Mouse (Mus musculus) limb, embryonic 12.5 days (tissue): ENCODE results near the gene Rassf5. TPM values are rescaled to one million over a fixed set of nuclear protein-coding genes. Genes with fewer than 3 reads are reported as not detected.
"Not testable (repeated sequence)": the region's sequence is repeated elsewhere in the genome, so short reads cannot be mapped to it uniquely, and the experiment has no call there.

Experiments
- ATAC-seq: fragments of 200-750 bp; cut with Nextera tagmentation; 2 replicates; pipeline ENCODE4 v1.8.0; 2017; ENCODE audit warnings: low read depth, moderate TSS enrichment; ENCODE audit not compliant: insufficient number of reproducible peaks, insufficient read depth, low FRiP score, low TSS enrichment
- H3K27ac ChIP-seq: fragments of 300-500 bp; sonication (generic); 2 replicates; pipeline ENCODE4 v1.5.1; 2016; ENCODE audit warnings: mild to moderate bottlenecking, moderate library complexity
- H3K27me3 ChIP-seq: fragments of 300-500 bp; sonication (generic); 2 replicates; pipeline ENCODE4 v1.6.1; 2016; ENCODE audit warnings: mild to moderate bottlenecking, moderate library complexity
- H3K36me3 ChIP-seq: fragments of 300-500 bp; sonication (generic); 2 replicates; pipeline ENCODE4 v1.6.1; 2016; ENCODE audit warnings: mild to moderate bottlenecking, moderate library complexity
- H3K4me1 ChIP-seq: fragments of 300-500 bp; sonication (generic); replicated peaks from 2 replicates; pipeline ENCODE4 v1.6.1; 2016
- H3K4me2 ChIP-seq: fragments of 300-500 bp; sonication (generic); 2 replicates; pipeline ENCODE4 v1.6.1; 2016; ENCODE audit warnings: mild to moderate bottlenecking, moderate library complexity
- H3K4me3 ChIP-seq: fragments of 300-500 bp; sonication (generic); replicated peaks from 2 replicates; pipeline ENCODE4 v1.5.1; 2016; ENCODE audit warnings: mild to moderate bottlenecking
- H3K9ac ChIP-seq: fragments of 300-500 bp; sonication (generic); replicated peaks from 2 replicates; pipeline ENCODE4 v1.6.1; 2016; ENCODE audit warnings: mild to moderate bottlenecking, moderate library complexity
- H3K9me3 ChIP-seq: fragments of 300-500 bp; sonication (generic); 2 replicates; pipeline ENCODE4 v1.6.1; 2016; ENCODE audit warnings: mild to moderate bottlenecking, moderate library complexity
- WGBS: fragments of 180-500 bp; shearing (Covaris S2); methylation state at CpG from one replicate; pipeline ENCODE4 v1.1.7; 2016; 5-methylcytosine and 5-hydroxymethylcytosine counted together
- polyA plus RNA-seq: library from polyadenylated mRNA; unstranded; fragments of >200 nt; fragmentation: Nextera tagmentation; extraction: Ambion mirVana; gene quantifications from 2 replicates; pipeline ENCODE4 v1.2.1, GENCODE M21; 2016

Gene Rassf5
- polyA plus RNA-seq, 1 experiment from 2014 or later: 1.3 TPM

DNA sequence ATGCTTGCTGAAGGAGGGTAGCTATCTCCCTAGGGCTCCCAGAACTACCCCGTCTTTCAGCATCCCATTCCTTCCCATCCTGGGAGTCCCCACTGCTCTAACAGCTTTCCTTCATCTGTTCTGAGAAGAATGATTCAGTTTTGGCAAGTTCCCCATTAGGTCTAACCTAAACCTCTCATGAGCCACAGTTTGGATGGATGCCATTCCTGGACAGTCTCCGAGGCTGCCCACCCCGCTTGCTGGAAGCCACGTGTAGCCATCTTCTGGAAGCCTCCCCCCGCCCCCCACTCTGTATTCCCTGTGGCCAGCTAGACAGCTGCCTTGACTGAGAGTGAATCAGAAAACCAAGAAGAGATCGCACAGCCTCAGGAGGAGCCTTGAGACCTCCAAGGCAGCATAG, 12.2 kb upstream of the Rassf5 start:
- H3K4me3 ChIP-seq: no peak overlapping the region
- H3K36me3 ChIP-seq: no peaks in the 10 kb centered on the region
- peaks cover 6% of the 10 kb centered on the region; the same call in 1 of the 2 replicates for H3K4me1 ChIP-seq
- peaks cover 6% of the 10 kb centered on the region; the same call in 1 of the 2 replicates for H3K27me3 ChIP-seq
- no peak overlapping the region for H3K27ac ChIP-seq
- no peak overlapping the region for H3K9ac ChIP-seq
- ATAC-seq: no peak
- 80% methylated on average over 6 of the region's 6 CpGs for WGBS
- no peak overlapping the region for H3K4me2 ChIP-seq
- H3K9me3 ChIP-seq: no peaks in the 10 kb centered on the region

DNA sequence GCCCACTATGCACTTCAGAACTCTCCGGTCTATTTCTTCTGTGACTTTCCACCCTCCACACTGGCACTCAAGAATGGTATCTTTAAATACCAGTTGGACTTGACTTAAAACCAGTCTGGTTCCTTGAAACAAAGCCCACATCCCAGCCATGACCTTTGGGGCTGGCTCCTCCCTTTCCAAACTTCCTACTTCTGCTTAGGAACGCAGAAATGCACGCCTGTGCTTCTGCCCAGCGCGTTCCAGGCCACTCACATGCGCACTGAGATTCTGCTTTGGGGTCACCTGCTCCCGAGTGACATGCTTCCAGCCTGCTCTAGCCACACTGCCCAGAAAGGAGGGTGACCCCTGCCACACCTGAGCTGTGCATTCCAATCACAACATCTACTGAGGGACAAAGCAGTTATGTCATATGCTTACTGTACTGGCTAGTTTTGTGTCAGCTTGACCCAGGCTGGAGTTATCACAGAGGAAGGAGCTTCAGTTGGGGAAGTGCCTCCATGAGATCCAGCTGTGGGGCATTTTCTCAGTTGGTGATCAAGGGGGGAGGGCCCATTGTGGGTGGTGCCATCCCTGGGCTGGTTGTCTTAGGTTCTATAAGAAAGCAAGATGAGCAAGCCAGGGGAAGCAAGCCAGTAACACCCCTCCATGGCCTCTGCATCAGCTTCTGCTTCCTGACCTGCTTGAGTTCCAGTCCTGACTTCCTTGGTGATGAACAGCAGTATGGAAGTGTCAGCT, 7.6 kb upstream of the Rassf5 start:
- not testable (repeated sequence) for H3K4me1 ChIP-seq, H3K4me3 ChIP-seq, H3K36me3 ChIP-seq, H3K27ac ChIP-seq, H3K9ac ChIP-seq, ATAC-seq, H3K9me3 ChIP-seq, H3K4me2 ChIP-seq
- H3K27me3 ChIP-seq: peaks cover 15% of the 10 kb centered on the region
- 83% methylated on average over 7 of the region's 7 CpGs for WGBS

DNA sequence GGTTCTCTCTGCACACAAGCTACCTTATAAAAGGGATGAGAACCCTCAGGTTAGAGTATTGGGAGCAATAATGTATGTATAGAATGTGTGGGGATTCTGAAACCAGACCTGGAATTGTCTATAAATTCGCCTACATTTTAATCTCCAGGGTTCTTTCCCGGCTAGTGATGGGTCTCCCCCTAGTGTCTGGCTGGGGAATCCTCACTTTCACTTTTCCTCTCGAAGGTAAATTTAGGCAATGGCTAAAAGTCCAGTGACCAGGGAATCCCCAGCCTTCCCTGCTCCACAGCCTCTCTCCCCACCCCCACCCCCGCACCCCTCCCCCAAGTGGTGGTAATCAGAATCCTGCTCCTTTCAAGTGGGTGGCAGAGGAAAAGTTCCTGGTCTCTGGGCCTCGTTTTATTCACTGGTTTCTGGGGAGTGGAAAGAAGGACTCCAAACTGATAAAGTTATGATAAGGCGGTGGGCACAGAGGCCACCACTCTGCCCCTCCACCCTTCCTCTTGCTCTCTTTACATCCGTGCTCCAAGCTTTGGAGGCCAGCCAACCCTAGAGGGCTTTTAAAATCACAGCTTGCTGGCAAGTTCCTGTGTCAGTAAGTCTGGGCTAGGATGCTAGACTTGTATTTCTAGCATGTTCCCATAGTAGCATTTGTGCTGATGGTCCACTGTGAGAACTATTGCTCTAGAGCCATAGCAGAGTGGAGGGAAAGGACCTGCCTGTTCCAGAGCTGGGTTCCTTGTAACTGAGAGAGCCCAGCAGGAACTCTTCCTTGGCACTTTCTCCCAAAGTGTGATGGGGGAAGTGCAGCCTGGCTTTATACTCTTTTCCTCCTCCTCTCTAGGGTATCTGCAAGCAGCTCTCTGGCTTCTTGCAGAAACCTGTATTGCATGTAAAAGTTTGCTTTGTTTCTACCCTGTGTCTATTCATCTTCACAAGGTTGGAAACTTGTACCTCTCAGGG, 1.7 kb upstream of the Rassf5 start:
- no peak overlapping the region for H3K27ac ChIP-seq
- H3K36me3 ChIP-seq: no peaks in the 10 kb centered on the region
- peaks cover 17% of the 10 kb centered on the region for H3K4me1 ChIP-seq
- H3K9me3 ChIP-seq: no peaks in the 10 kb centered on the region
- H3K9ac ChIP-seq: no peak overlapping the region
- peaks cover 68% of the 10 kb centered on the region for H3K27me3 ChIP-seq
- 14% methylated on average over 7 of the region's 7 CpGs for WGBS
- ATAC-seq: no peak
- H3K4me3 ChIP-seq: no peak overlapping the region; the same call in 1 of the 2 replicates
- H3K4me2 ChIP-seq: peak overlapping the region; percentile 41

DNA sequence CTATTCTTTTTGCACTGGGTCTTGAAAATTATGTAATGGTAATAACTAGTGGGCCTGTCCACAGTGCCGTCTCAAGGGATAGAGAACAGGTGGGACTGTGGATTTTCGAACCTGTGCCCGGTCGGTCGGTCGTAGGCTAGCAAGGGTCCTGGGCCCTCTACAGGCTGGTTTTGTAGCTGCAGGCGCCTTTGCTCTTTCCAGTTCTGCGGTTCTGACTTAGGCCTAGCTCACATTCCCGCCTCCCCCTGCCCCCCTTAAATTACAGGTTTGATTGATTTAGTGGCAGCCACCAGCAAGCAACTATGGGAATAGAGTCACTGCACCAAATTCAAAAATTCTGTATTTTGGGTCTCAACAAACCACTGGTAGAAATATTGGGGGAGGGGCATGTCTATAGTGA, 868 bp upstream of the Rassf5 start:
- peak; percentile 41; the same call in 1 of the 2 replicates for ATAC-seq
- 3% methylated on average over 9 of the region's 9 CpGs for WGBS
- Histone ChIP-seq H3K9me3 (no peaks in the 10 kb centered on the region), H3K36me3 (no peaks in the 10 kb centered on the region), H3K4me1 (peaks cover 17% of the 10 kb centered on the region), H3K27ac (no peak overlapping the region), H3K4me3 (peak overlapping the region; percentile 66), H3K4me2 (peak overlapping the region; percentile 96), H3K27me3 (peaks cover 76% of the 10 kb centered on the region), H3K9ac (no peak overlapping the region)

DNA sequence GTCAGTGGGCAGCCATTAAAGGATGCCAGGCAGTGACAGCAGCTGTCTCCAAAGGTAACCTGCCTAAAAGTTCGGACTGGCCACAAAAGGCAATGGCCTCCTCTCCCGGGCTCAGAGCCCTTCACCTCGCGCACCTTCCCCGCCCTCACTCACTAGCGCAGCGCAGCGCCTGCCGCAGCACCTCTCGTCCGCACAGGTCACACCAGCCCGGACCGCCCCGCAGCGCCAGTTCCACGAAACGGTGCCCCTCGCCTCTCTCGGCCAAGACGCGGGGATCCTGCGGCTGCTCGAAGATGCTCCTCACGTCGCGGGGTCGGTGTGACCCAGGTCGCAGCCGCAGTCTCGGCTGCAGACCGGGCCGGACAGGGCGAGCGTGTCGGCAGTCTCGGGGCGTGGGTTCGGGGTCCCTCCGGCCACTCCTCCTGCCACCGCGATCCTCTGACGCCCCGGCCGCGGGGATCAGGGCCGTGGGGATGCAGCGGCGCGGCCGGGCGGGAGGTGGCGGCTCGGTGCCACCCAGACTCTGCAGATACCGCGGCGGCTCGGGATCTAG, 446 bp downstream of the Rassf5 start:
- WGBS: under 1% methylated on average over 57 of the region's 57 CpGs
- H3K9me3 ChIP-seq: no peaks in the 10 kb centered on the region
- peaks cover 17% of the 10 kb centered on the region for H3K4me1 ChIP-seq
- ATAC-seq: peak; percentile 41; the same call in 1 of the 2 replicates
- peak overlapping the region; percentile 66 for H3K4me3 ChIP-seq
- H3K27me3 ChIP-seq: peaks cover 89% of the 10 kb centered on the region
- H3K9ac ChIP-seq: peak overlapping the region; percentile 65
- peak overlapping the region; percentile 96 for H3K4me2 ChIP-seq
- no peaks in the 10 kb centered on the region for H3K36me3 ChIP-seq
- H3K27ac ChIP-seq: no peak overlapping the region

DNA sequence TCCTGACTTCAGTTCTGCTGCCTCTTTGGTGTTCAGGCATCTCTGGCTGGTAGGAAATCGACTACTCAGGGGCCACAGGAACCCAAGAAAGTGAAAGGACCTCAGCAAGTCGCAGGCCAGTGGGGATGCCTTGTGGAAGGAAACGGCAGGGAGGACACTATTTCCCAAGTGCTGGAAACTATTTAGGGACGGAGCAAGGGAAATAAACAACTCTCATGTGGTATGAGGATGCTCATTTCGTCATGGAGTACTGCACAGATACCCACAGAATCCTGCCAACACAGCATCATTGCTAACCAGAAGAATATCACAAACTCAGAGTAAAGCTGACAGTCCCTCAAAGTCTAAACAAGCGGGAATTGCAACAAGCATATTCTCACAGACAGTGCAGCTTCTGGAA, 2.1 kb downstream of the Rassf5 start:
- Histone ChIP-seq H3K4me1 (peaks cover 17% of the 10 kb centered on the region), H3K27ac (no peak overlapping the region), H3K9ac (no peak overlapping the region), H3K4me2 (no peak overlapping the region), H3K4me3 (no peak overlapping the region), H3K9me3 (no peaks in the 10 kb centered on the region), H3K27me3 (peaks cover 88% of the 10 kb centered on the region), H3K36me3 (no peaks in the 10 kb centered on the region)
- WGBS: 56% methylated on average over 6 of the region's 6 CpGs
- ATAC-seq: no peak

DNA sequence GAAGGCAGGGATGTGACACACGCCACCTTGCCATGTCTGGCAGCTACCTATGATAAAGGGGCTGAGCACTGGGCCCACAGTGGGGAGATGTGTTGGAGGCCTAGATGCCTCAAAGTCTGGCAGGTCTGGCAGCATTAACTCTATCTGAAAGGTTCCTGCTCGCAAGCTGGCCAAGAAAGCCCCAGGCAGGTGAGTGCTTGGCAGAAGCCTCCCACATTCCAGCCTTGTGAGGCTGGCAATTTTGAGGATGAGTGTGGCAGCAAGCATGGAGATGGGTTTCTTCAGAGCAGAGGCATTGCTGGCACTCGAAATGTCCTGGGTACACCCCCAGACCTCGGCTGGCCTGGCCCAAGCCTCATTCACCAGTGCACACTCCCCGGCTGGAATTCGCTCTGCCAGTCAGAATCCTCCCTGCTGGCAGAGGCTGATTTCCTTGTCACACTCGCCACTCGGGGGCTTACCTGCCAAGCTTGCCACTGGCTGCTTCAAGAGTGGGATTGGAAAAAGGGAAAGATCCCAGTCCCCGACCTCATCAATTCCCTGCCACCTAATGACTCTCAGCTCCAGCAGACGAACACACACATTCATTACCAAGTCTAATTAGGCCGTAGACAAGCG, 5.4 kb downstream of the Rassf5 start:
- Histone ChIP-seq H3K36me3 (no peaks in the 10 kb centered on the region), H3K27ac (no peak overlapping the region), H3K27me3 (peaks cover 62% of the 10 kb centered on the region), H3K9me3 (no peaks in the 10 kb centered on the region), H3K4me3 (no peak overlapping the region), H3K9ac (no peak overlapping the region), H3K4me2 (no peak overlapping the region), H3K4me1 (peaks cover 11% of the 10 kb centered on the region)
- ATAC-seq: no peak
- 55% methylated on average over 12 of the region's 12 CpGs for WGBS

DNA sequence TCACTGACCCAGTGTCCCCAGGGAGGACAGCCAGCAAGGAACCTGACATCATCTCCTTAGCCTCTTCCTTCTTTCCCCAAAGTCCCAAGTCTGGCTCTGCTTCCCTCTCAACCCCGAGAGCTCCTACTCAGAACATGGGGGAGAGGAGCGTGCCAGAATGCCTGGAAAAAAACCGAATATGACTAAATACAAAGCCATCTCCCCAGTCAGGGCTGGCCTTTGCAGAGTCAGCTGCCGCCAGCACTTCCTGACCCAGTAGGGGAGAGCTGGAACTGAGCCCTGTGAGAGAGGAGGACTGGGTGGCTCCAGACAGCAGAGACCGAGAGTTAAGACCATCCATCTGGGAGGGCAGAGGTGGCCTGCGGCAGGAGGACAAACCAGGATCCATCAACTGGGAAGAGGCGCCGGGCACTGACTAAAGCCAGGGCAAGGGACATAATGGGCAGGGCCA, 6.1 kb downstream of the Rassf5 start:
- Histone ChIP-seq H3K4me1 (peaks cover 11% of the 10 kb centered on the region), H3K27ac (no peak overlapping the region), H3K27me3 (peaks cover 57% of the 10 kb centered on the region), H3K9me3 (no peaks in the 10 kb centered on the region), H3K36me3 (no peaks in the 10 kb centered on the region), H3K4me3 (no peak overlapping the region), H3K4me2 (no peak overlapping the region), H3K9ac (no peak overlapping the region)
- WGBS: 64% methylated on average over 8 of the region's 8 CpGs
- no peak for ATAC-seq

DNA sequence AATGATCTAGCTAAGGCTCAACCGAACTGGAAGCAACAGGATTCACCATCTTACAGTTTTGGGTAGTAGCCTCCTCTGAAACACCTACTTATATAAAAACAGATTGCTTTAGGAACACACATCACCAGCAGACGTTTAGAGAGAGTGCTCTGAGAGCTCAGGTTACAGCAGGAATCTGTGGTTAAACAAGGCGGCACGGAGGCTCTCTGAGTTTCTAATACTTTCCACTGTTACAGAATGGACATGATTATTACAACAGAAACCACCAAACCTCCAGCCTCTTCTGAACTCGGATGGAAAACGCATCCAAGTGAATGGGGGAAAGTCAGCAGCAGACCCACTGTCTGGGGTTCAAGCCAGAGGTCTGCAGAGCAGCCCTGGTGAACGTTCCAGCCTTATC, 9.0 kb downstream of the Rassf5 start:
- ATAC-seq: peak; percentile 67
- Histone ChIP-seq H3K27me3 (peaks cover 29% of the 10 kb centered on the region), H3K27ac (peak overlapping the region; percentile 51; the same call in 1 of the 2 replicates), H3K9me3 (no peaks in the 10 kb centered on the region), H3K4me1 (peaks cover 14% of the 10 kb centered on the region), H3K4me2 (no peak overlapping the region), H3K36me3 (no peaks in the 10 kb centered on the region), H3K9ac (no peak overlapping the region), H3K4me3 (no peak overlapping the region)
- WGBS: 38% methylated on average over 7 of the region's 7 CpGs

DNA sequence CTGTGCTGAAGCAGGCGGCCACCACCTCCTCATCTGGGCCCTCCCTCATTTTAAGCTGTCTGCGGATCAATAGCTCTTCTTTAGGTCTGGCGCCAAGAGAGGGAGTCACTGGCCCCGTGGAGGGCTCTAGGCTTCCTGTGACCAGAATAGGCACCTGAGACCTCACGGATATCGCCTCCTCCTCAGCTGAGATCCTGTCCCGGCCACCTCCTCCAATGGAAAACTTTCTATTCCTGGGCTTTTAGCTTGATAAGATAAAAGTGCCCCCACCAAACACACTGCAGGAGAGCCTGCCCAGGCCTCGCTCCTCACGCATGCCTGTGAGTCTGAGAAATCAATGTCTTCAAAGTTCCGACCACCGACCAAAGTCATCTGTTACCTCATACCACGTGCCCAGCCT, 11.5 kb downstream of the Rassf5 start:
- 0 out of 2 replicates have a peak, but pooled peaks cover 4% of the 10 kb centered on the region for H3K27me3 ChIP-seq
- ATAC-seq: no peak
- no peak overlapping the region for H3K4me3 ChIP-seq
- no peak overlapping the region for H3K27ac ChIP-seq
- no peaks in the 10 kb centered on the region for H3K36me3 ChIP-seq
- H3K9ac ChIP-seq: no peak overlapping the region
- H3K9me3 ChIP-seq: no peaks in the 10 kb centered on the region
- H3K4me1 ChIP-seq: peaks cover 14% of the 10 kb centered on the region
- H3K4me2 ChIP-seq: no peak overlapping the region
- WGBS: 62% methylated on average over 12 of the region's 12 CpGs
